Mouse (Mus musculus) stomach, embryonic 14.5 days (tissue): ENCODE results near the gene Ctdspl. TPM values are rescaled to one million over a fixed set of nuclear protein-coding genes. Genes with fewer than 3 reads are reported as not detected.

ENCODE experiments used
- ATAC-seq: fragments of 200-750 bp; cut with Nextera tagmentation; 2 replicates; pipeline ENCODE4 v1.8.0; 2017; ENCODE audit warnings: low read depth, moderate TSS enrichment; ENCODE audit not compliant: insufficient number of reproducible peaks, insufficient read depth, low FRiP score
- H3K27ac ChIP-seq: fragments of 300-500 bp; sonication (generic); 2 replicates; pipeline ENCODE4 v1.5.1; 2014; ENCODE audit warnings: mild to moderate bottlenecking, low read length, moderate library complexity, mixed read lengths
- H3K27me3 ChIP-seq: fragments of 300-500 bp; sonication (generic); 2 replicates; pipeline ENCODE4 v1.6.1; 2014; ENCODE audit warnings: low read length, control low read depth, mixed read lengths; ENCODE audit not compliant: control insufficient read depth, insufficient read depth
- H3K36me3 ChIP-seq: fragments of 300-500 bp; sonication (generic); 2 replicates; pipeline ENCODE4 v1.6.1; 2014; ENCODE audit warnings: mild to moderate bottlenecking, control low read depth, low read length, moderate library complexity, mixed read lengths; ENCODE audit not compliant: control insufficient read depth, insufficient read depth
- H3K4me1 ChIP-seq: fragments of 300-500 bp; sonication (generic); 2 replicates; pipeline ENCODE4 v1.6.1; 2014; ENCODE audit warnings: low read length, control low read depth, mixed read lengths; ENCODE audit not compliant: control insufficient read depth, insufficient read depth
- H3K4me2 ChIP-seq: fragments of 300-500 bp; sonication (generic); replicated peaks from 2 replicates; pipeline ENCODE4 v1.6.1; 2014; ENCODE audit warnings: low read depth, low read length, control low read depth
- H3K4me3 ChIP-seq: fragments of 300-500 bp; sonication (generic); 2 replicates; pipeline ENCODE4 v1.5.1; 2014; ENCODE audit warnings: low read depth, low read length, control low read depth
- H3K9ac ChIP-seq: fragments of 300-500 bp; sonication (generic); replicated peaks from 2 replicates; pipeline ENCODE4 v1.6.1; 2014; ENCODE audit warnings: low read depth, mild to moderate bottlenecking, control low read depth, low read length, moderate library complexity, mixed read lengths
- H3K9me3 ChIP-seq: fragments of 300-500 bp; sonication (generic); 2 replicates; pipeline ENCODE4 v1.6.1; 2016; ENCODE audit warnings: low read depth, low read length, control low read depth; ENCODE audit not compliant: control insufficient read depth
- WGBS: fragments of 180-500 bp; shearing (Covaris S2); extraction: QIAGEN DNeasy Blood & Tissue Kit; methylation state at CpG from one replicate; pipeline ENCODE4 v1.1.7; 2014; 5-methylcytosine and 5-hydroxymethylcytosine counted together
- polyA plus RNA-seq: library from polyadenylated mRNA; unstranded; fragments of >200 nt; fragmentation: Nextera tagmentation; extraction: Ambion mirVana; gene quantifications from 2 replicates; pipeline ENCODE4 v1.2.1, GENCODE M21; 2014

Ctdspl gene
- polyA plus RNA-seq, 1 experiment from 2014 or later: 26.7 TPM

DNA sequence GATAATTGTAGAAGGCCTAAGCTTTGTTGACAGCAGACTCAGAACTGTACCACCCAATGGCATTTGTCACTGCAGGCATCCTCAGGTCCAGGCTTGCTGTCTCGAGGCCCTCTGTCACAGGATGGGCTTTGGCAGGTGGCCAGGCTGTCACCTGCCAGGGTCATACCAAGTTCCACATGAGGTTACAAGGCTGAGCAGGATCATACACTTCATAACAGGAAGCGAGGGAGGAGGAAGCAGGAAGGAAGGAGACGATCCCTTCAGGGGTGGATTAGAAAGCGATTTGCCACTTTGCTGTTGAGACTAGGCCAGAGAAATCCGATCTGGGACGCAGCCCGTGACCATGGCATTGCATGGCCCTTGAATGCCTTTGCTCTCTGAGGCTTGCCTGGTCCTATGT lies 32.5 kb downstream of the Ctdspl start:
- WGBS: 56% methylated on average over 7 of the region's 7 CpGs
- no peak overlapping the region for H3K4me2 ChIP-seq
- no peaks in the 10 kb centered on the region for H3K27me3 ChIP-seq
- H3K4me3 ChIP-seq: no peak overlapping the region
- H3K9me3 ChIP-seq: no peaks in the 10 kb centered on the region
- peak overlapping the region; percentile 52; the same call in 1 of the 2 replicates for H3K27ac ChIP-seq
- no peak overlapping the region for H3K9ac ChIP-seq
- H3K36me3 ChIP-seq: no peaks in the 10 kb centered on the region
- ATAC-seq: 0 out of 2 replicates have a peak, but pooled peaks have one; percentile 23
- peaks cover 18% of the 10 kb centered on the region for H3K4me1 ChIP-seq

DNA sequence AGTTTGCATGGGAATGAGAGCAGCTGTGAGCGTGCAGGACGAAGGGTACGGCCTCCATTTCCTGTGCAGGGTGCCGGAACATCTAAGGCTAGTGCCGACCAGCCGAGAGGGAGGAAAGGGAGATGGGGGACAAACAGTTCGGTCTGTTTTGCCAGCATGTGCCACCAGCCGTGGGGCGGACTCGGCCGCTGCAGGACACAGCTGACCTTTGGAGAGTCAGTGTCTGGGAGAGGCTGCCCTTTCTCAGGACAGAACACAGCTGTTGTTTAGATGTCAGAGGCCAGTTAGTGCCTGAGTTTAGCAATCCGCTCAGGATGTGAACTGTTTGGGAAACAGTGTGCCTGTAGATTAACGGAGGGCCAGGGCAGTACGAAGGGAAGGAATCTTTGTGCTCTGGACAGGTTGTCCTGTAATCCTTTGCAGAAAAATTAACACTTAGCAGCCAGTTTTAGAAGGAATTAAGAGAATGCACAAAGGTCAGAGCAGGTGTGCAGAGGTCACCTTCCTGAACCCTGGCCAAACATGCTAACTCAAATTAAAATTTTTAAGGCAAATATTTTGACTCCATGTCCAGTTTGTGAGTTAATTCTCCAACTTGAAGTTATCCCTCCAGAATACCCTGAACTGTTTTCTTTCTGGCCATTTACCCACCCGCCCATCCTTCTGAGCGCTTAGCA lies 34.3 kb downstream of the Ctdspl start:
- peak overlapping the region; percentile 66 for H3K27ac ChIP-seq
- WGBS: 15% methylated on average over 16 of the region's 16 CpGs

DNA sequence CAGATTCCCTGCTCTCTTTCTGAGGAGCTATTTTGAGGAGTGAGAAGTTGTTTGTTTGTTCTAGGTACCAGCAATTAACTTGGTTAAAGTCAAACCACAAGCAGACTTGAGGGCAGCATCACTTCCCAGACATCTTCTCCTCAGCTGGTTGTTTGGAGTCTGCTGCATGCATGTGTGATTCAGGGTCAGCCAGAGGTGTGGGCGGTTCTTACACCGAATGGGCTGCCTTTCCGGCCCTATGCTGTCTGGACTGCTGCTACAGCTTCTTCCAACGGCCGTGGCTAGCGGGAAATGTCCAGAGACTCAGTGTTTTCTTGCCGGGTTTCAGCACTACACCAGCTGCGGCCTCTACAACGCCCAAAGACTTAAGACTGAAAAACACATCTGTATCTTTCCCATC lies 36.9 kb downstream of the Ctdspl start:
- H3K4me3 ChIP-seq: no peak overlapping the region
- H3K9me3 ChIP-seq: no peaks in the 10 kb centered on the region
- 84% methylated on average over 9 of the region's 9 CpGs for WGBS
- H3K4me1 ChIP-seq: peaks cover 22% of the 10 kb centered on the region
- H3K27ac ChIP-seq: no peak overlapping the region
- no peak overlapping the region for H3K4me2 ChIP-seq
- no peak overlapping the region for H3K9ac ChIP-seq
- H3K36me3 ChIP-seq: peaks cover 8% of the 10 kb centered on the region
- no peaks in the 10 kb centered on the region for H3K27me3 ChIP-seq
- no peak for ATAC-seq

More for the DNA sequence above, 34.3 kb downstream of the Ctdspl start:
- peaks cover 22% of the 10 kb centered on the region for H3K4me1 ChIP-seq
- H3K9me3 ChIP-seq: no peaks in the 10 kb centered on the region
- no peak overlapping the region for H3K4me3 ChIP-seq
- H3K27me3 ChIP-seq: no peaks in the 10 kb centered on the region
- H3K9ac ChIP-seq: no peak overlapping the region
- no peaks in the 10 kb centered on the region; the same call in 1 of the 2 replicates for H3K36me3 ChIP-seq
- ATAC-seq: peak; percentile 50; the same call in 1 of the 2 replicates
- peak overlapping the region; percentile 28; the same call in 1 of the 2 replicates for H3K4me2 ChIP-seq

DNA sequence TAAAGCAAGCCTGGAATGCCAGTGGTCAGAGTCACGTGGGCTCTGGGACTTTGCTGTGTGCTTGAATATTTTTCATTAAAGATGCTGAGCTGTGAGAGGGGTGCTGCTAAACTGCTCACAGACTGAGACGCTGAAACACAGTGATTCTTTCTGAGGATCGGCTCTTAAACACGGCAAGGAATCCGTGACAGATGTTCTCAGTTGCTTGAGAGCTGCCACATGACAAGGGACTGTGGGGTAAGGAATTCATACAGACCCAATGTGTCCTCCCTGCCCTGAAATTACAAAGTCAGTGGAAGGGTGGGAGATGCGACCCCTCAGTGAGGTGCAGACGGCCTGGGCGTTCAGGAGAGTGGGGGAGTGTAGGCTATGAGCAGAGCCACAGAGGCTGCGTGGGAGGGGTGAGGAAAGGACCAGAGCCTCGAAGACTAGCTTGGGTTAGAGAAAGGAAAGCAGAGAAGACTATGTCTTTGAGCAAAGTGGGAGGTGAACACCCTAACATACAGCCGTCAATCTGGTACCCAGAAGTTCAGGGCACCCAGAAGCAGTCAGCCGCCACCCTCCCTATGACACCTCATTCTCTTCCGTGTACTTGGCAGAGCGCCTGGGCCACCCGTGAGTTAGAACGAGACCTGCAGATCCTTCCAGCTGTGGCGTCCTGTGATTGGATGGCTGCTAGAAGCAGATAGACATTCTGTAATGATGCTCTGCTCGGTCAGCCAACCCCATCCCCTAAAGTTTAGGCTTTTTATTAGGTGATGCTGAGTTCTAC lies 38.2 kb downstream of the Ctdspl start:
- Histone ChIP-seq H3K36me3 (peaks cover 8% of the 10 kb centered on the region), H3K9me3 (no peaks in the 10 kb centered on the region), H3K27me3 (no peaks in the 10 kb centered on the region), H3K9ac (no peak overlapping the region), H3K27ac (no peak overlapping the region), H3K4me2 (no peak overlapping the region), H3K4me1 (peaks cover 17% of the 10 kb centered on the region; the same call in 1 of the 2 replicates), H3K4me3 (no peak overlapping the region)
- WGBS: 55% methylated on average over 18 of the region's 18 CpGs
- ATAC-seq: peak; percentile 16; the same call in 1 of the 2 replicates

DNA sequence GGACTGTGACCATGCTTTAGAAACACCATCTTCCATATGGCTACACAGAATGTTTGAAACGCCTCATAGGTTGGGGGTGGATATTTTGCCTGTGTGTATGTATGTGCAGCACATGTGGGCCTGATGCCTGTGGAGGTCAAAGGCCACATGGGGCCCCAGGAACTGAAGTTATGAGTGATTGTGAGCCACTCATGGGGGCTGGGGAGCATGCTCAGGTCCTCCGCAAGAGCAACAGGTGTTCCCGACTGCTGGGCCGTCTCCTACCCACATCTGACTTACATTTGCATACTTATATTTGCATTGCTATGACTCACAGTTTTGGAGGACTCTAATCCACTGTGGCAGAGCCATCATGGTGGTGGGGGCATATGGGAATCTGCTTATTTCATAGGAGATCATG lies 43.6 kb downstream of the Ctdspl start:
- no peaks in the 10 kb centered on the region for H3K9me3 ChIP-seq
- no peak for ATAC-seq
- no peaks in the 10 kb centered on the region for H3K27me3 ChIP-seq
- H3K27ac ChIP-seq: no peak overlapping the region
- no peak overlapping the region for H3K4me2 ChIP-seq
- peaks cover 8% of the 10 kb centered on the region for H3K36me3 ChIP-seq
- peaks cover 8% of the 10 kb centered on the region for H3K4me1 ChIP-seq
- WGBS: 79% methylated on average over 4 of the region's 4 CpGs
- H3K9ac ChIP-seq: no peak overlapping the region
- H3K4me3 ChIP-seq: no peak overlapping the region

DNA sequence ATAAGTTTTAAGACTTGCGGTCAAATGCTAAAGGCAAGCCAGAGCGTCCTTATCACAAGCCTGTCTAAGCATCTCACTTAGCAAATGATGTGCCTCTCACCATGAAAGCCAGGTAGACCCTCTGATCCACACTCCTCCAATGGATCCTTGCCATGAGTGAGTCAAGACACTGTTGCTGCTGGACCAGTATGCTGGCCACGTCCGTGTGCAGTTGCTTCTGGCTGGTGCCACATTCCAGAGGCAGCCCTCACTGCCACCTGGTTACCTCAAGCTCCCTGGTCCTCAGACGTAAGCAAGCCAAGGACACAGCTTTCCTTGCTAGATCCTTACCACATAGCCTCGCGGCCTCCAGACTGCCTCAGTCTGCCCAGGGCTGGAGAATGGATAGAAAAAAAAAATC lies 46.8 kb downstream of the Ctdspl start:
- Histone ChIP-seq H3K27ac (no peak overlapping the region), H3K4me2 (no peak overlapping the region), H3K36me3 (no peaks in the 10 kb centered on the region; the same call in 1 of the 2 replicates), H3K27me3 (no peaks in the 10 kb centered on the region), H3K4me1 (peaks cover 21% of the 10 kb centered on the region), H3K4me3 (no peak overlapping the region), H3K9me3 (no peaks in the 10 kb centered on the region), H3K9ac (no peak overlapping the region)
- ATAC-seq: no peak
- 86% methylated on average over 7 of the region's 7 CpGs for WGBS

DNA sequence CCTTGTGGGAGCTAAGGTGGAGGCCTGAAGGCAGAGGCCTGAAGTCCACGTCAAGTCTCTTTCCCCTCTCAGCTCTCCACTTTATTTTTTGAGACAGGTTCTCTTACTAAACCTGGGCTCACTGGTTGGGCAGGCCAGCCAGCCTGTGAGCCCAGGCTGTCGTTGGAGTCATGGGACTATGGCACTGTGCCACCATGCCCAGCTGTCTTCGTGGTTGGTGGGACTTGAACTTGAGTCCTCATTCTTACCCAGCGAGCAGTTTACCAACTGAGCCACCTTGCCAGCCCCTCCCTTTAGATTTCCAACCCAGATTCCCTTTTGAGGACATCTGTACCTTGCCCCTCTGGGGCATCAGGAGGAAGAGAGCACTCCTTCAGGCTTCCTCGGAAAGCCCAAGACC lies 47.3 kb downstream of the Ctdspl start:
- H3K4me3 ChIP-seq: no peak overlapping the region
- 80% methylated on average over 5 of the region's 5 CpGs for WGBS
- no peaks in the 10 kb centered on the region; the same call in 1 of the 2 replicates for H3K36me3 ChIP-seq
- no peak for ATAC-seq
- peak overlapping the region; percentile 72; the same call in 1 of the 2 replicates for H3K27ac ChIP-seq
- H3K4me2 ChIP-seq: no peak overlapping the region
- peaks cover 21% of the 10 kb centered on the region for H3K4me1 ChIP-seq
- H3K9me3 ChIP-seq: no peaks in the 10 kb centered on the region
- H3K9ac ChIP-seq: no peak overlapping the region
- no peaks in the 10 kb centered on the region for H3K27me3 ChIP-seq

DNA sequence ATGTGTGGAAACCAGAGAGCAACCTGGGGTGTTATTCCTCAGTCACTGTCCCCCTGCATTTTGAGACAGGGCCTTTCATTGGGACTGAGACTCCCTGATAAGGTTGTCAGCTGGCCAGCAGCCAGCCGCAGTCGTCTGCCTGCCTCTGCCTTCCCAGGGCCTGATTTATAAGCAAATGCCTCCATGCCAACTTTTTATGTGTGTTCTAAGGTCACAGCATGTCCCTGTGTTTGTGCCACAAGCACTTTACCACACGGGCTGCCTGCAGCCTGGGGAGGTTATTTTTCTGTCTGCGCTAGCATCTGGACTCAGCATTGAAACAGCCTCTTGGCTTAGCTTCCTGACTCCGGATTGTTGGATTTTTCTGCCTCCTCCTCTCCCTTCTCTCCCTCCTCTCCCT lies 47.9 kb downstream of the Ctdspl start:
- no peaks in the 10 kb centered on the region for H3K9me3 ChIP-seq
- H3K9ac ChIP-seq: no peak overlapping the region
- 37% methylated on average over 5 of the region's 5 CpGs for WGBS
- no peaks in the 10 kb centered on the region; the same call in 1 of the 2 replicates for H3K36me3 ChIP-seq
- no peaks in the 10 kb centered on the region for H3K27me3 ChIP-seq
- H3K4me1 ChIP-seq: peaks cover 21% of the 10 kb centered on the region
- H3K4me3 ChIP-seq: no peak overlapping the region
- H3K4me2 ChIP-seq: no peak overlapping the region
- no peak for ATAC-seq
- peak overlapping the region; percentile 72; the same call in 1 of the 2 replicates for H3K27ac ChIP-seq
